Mouse (Mus musculus) midbrain, postnatal 0 days (tissue): ENCODE results near the gene Neurog2. TPM values are rescaled to one million over a fixed set of nuclear protein-coding genes. Genes with fewer than 3 reads are reported as not detected.
A peak's percentile ranks its signal among the peaks of the same experiment; 100 is the strongest.

Source experiments
- ATAC-seq: fragments of 200-750 bp; cut with Nextera tagmentation; 2 replicates; pipeline ENCODE4 v1.8.0; 2017; ENCODE audit warnings: moderate number of reproducible peaks, mild to moderate bottlenecking, moderate TSS enrichment, moderate library complexity; ENCODE audit not compliant: low FRiP score
- DNase-seq: peaks from one replicate; pipeline ENCODE4 v3.0.0-alpha.2; 2015; ENCODE audit warnings: low spot score
- H3K27ac ChIP-seq: fragments of 300-500 bp; sonication (generic); 2 replicates; pipeline ENCODE4 v1.5.1; 2014; ENCODE audit warnings: low read depth, mild to moderate bottlenecking, low read length, mixed read lengths
- H3K27me3 ChIP-seq: fragments of 300-500 bp; sonication (generic); 2 replicates; pipeline ENCODE4 v1.6.1; 2014; ENCODE audit warnings: low read length, control low read depth, mixed read lengths; ENCODE audit not compliant: insufficient read depth
- H3K36me3 ChIP-seq: fragments of 300-500 bp; sonication (generic); 2 replicates; pipeline ENCODE4 v1.6.1; 2014; ENCODE audit warnings: low read length, control low read depth, mixed read lengths; ENCODE audit not compliant: insufficient read depth
- H3K4me1 ChIP-seq: fragments of 300-500 bp; sonication (generic); 2 replicates; pipeline ENCODE4 v1.6.1; 2014; ENCODE audit warnings: mild to moderate bottlenecking, control low read depth, antibody characterized with exemption, low read length, mixed read lengths; ENCODE audit not compliant: insufficient read depth
- H3K4me2 ChIP-seq: fragments of 300-500 bp; sonication (generic); 2 replicates; pipeline ENCODE4 v1.6.1; 2014; ENCODE audit warnings: low read depth, mild to moderate bottlenecking, low read length, mixed read lengths; ENCODE audit not compliant: poor library complexity, severe bottlenecking
- H3K4me3 ChIP-seq: fragments of 300-500 bp; sonication (generic); 2 replicates; pipeline ENCODE4 v1.5.1; 2014; ENCODE audit warnings: low read depth, mild to moderate bottlenecking, low read length, moderate library complexity
- H3K9ac ChIP-seq: fragments of 300-500 bp; sonication (generic); replicated peaks from 2 replicates; pipeline ENCODE4 v1.6.1; 2014; ENCODE audit warnings: mild to moderate bottlenecking, low read length, moderate library complexity, mixed read lengths; ENCODE audit not compliant: poor library complexity, severe bottlenecking
- H3K9me3 ChIP-seq: fragments of 300-500 bp; sonication (generic); 2 replicates; pipeline ENCODE4 v1.6.1; 2016; ENCODE audit warnings: low read length, control low read depth
- CTCF ChIP-seq: IDR thresholded peaks from 2 replicates; pipeline ENCODE4 v1.5.1; 2016; ENCODE audit warnings: antibody characterized with exemption, mild to moderate bottlenecking
- WGBS: fragments of 180-500 bp; shearing (Covaris S2); extraction: QIAGEN DNeasy Blood & Tissue Kit; methylation state at CpG from one replicate; pipeline ENCODE4 v1.1.7; 2014; 5-methylcytosine and 5-hydroxymethylcytosine counted together
- polyA plus RNA-seq: library from polyadenylated mRNA; unstranded; fragments of >200 nt; fragmentation: Nextera tagmentation; extraction: Ambion mirVana; gene quantifications from 2 replicates; pipeline ENCODE4 v1.2.1, GENCODE M21; 2015
- total RNA-seq: library from RNA; depleted of rRNA; stranded (reverse); fragments of >200 nt; gene quantifications from 2 replicates; pipeline ENCODE4 v1.2.3, GENCODE M21; 2014; rRNA removed

The Neurog2 gene
- total and polyA plus RNA-seq, 2 experiments from 2014 or later: 0.51 to 2.3 TPM

GRCm38 (mm10) chr3:127660712-127661111 lies 27.8 kb downstream of the Neurog2 start:
- Histone ChIP-seq H3K4me1 (no peaks in the 10 kb centered on the region), H3K9ac (no peak overlapping the region), H3K27me3 (0 out of 2 replicates have a peak, but pooled peaks cover 12% of the 10 kb centered on the region), H3K9me3 (no peaks in the 10 kb centered on the region), H3K4me3 (no peak overlapping the region), H3K36me3 (no peaks in the 10 kb centered on the region), H3K27ac (no peak overlapping the region), H3K4me2 (no peak overlapping the region)
- ATAC-seq: no peak
- no peak for DNase-seq
- 55% methylated on average over 7 of the region's 7 CpGs for WGBS
- TF ChIP-seq CTCF: no peak

- ATAC-seq: no peak
- Histone ChIP-seq H3K4me1 (no peaks in the 10 kb centered on the region), H3K9me3 (no peaks in the 10 kb centered on the region), H3K27ac (no peak overlapping the region), H3K4me2 (peak overlapping the region; percentile 36), H3K4me3 (peak overlapping the region; percentile 20; the same call in 1 of the 2 replicates), H3K9ac (0 out of 2 replicates have a peak overlapping the region, but pooled peaks have one; percentile 29), H3K27me3 (0 out of 2 replicates have a peak, but pooled peaks cover 12% of the 10 kb centered on the region), H3K36me3 (no peaks in the 10 kb centered on the region)
- DNase-seq: peak; percentile 19
- no peak for TF ChIP-seq CTCF
- 15% methylated on average over 22 of the region's 22 CpGs for whole genome bisulfite sequencing
Observed at GRCm38 (mm10) chr3:127661646-127662531, 29.0 kb downstream of the Neurog2 start.

- Histone ChIP-seq H3K4me1 (no peaks in the 10 kb centered on the region), H3K4me2 (no peak overlapping the region), H3K27me3 (no peaks in the 10 kb centered on the region; the same call in 1 of the 2 replicates), H3K27ac (no peak overlapping the region), H3K4me3 (no peak overlapping the region), H3K9me3 (no peaks in the 10 kb centered on the region), H3K9ac (no peak overlapping the region), H3K36me3 (no peaks in the 10 kb centered on the region)
- ATAC-seq (no peak), DNase-seq (no peak)
- WGBS: 90% methylated on average over 15 of the region's 15 CpGs
- TF ChIP-seq CTCF: no peak
Observed at GRCm38 (mm10) chr3:127679703-127680102, 46.8 kb downstream of the Neurog2 start.

Other genes starting within 250 kb of the Neurog2 start
- 623 and 716 TPM in 2 replicates for gene Ank2, start 133.8 kb upstream of the Neurog2 start, total RNA-seq
- 155 and 200 TPM in 2 replicates for gene Ank2, start 133.8 kb upstream of the Neurog2 start, polyA plus RNA-seq
- gene Larp7, start 79.8 kb upstream of the Neurog2 start, total RNA-seq: 9.0 and 14.0 TPM in 2 replicates
- gene Larp7, start 79.8 kb upstream of the Neurog2 start, polyA plus RNA-seq: 27.6 and 31.8 TPM in 2 replicates
- gene Zgrf1, start 79.6 kb upstream of the Neurog2 start, total RNA-seq: 2.0 and 3.3 TPM in 2 replicates
- 1.3 and 1.9 TPM in 2 replicates for gene Zgrf1, start 79.6 kb upstream of the Neurog2 start, polyA plus RNA-seq
- 0.60 and 0.99 TPM in 2 replicates for gene Alpk1, start 147.4 kb downstream of the Neurog2 start, total RNA-seq
- gene Alpk1, start 147.4 kb downstream of the Neurog2 start, polyA plus RNA-seq: 0.20 and 0.25 TPM in 2 replicates
- gene Tifa, start 156.7 kb downstream of the Neurog2 start, total RNA-seq: 1.4 and 2.6 TPM in 2 replicates
- 2.6 and 2.9 TPM in 2 replicates for gene Tifa, start 156.7 kb downstream of the Neurog2 start, polyA plus RNA-seq
- 111 and 119 TPM in 2 replicates for gene Ap1ar, start 204.4 kb downstream of the Neurog2 start, total RNA-seq
- gene Ap1ar, start 204.4 kb downstream of the Neurog2 start, polyA plus RNA-seq: 71.2 and 78.6 TPM in 2 replicates